Mouse (Mus musculus): ENCODE measurements around the gene Tsc22d3. TPM values are rescaled to one million over a fixed set of nuclear protein-coding genes. Genes with fewer than 3 reads are reported as not detected.

Gene Tsc22d3
- polyA plus RNA-seq (2017; shearing (Covaris generic)), result 626 TPM

DNA sequence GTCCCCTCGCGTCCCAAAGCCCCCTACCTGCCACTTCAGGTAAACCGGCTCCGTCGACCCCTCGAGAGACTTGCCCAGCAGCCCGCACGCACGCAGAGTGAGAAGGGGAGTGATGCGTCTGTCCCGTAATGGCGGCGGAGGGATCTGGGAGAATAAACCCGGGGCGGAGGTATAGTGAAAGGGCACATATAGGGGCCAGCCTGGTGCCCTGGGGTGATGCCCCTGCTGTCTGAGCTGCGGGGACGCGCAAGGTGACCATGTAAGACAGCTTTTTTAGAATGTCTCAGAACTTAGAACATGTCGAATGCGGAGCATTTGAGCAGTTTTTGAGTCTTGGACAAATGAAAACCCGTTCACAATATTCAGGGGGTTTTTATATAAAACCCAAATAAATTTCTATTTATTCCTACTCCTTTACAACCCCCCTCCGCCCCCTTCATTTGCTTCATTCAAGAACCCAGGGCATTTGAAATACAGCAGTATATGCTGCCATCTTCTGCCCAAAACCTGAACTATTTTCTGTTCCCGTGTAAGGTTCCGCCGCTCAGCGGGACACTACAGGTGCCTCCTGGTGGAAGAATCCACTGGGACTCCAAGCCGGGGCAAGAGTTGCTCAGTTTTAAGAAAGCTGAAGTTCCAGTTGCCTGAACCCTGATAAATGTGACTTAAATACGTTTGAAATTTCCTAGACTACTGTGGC, at the start of gene Tsc22d3:
Gene Tsc22d3 (minus strand): TSS at position 250 of the 700 bp plus-strand sequence.

Other genes starting within 250 kb of the Tsc22d3 start
- gene Prps1, start 144.0 kb downstream of the Tsc22d3 start, polyA plus RNA-seq (2017; shearing (Covaris generic)), result 86.1 TPM
- 1.3 TPM for gene Mid2, start 63.9 kb upstream of the Tsc22d3 start, polyA plus RNA-seq (2017; shearing (Covaris generic))
- gene Tex13b, start 212.8 kb upstream of the Tsc22d3 start, polyA plus RNA-seq (2017; shearing (Covaris generic)), result 0.39 TPM